Mouse (Mus musculus) heart, adult 8-10 months (tissue): ENCODE measurements around the gene Bola1. TPM values are rescaled to one million over a fixed set of nuclear protein-coding genes. Genes with fewer than 3 reads are reported as not detected.
A peak's percentile ranks its signal among the peaks of the same experiment; 100 is the strongest.
"Not testable (repeated sequence)": the region's sequence is repeated elsewhere in the genome, so short reads cannot be mapped to it uniquely, and the experiment has no call there.

Source experiments
- DNase-seq: peaks from one replicate; pipeline ENCODE4 v3.0.0; 2022; ENCODE audit warnings: low spot score
- total RNA-seq, 4 experiments: library from RNA; stranded (reverse); gene quantifications; 2 replicates each; pipeline ENCODE4 v1.2.4; 2022

Gene Bola1
- total RNA-seq, result 10 to 100 TPM; 24.1 to 35.6 (median 29.8) TPM

DNA sequence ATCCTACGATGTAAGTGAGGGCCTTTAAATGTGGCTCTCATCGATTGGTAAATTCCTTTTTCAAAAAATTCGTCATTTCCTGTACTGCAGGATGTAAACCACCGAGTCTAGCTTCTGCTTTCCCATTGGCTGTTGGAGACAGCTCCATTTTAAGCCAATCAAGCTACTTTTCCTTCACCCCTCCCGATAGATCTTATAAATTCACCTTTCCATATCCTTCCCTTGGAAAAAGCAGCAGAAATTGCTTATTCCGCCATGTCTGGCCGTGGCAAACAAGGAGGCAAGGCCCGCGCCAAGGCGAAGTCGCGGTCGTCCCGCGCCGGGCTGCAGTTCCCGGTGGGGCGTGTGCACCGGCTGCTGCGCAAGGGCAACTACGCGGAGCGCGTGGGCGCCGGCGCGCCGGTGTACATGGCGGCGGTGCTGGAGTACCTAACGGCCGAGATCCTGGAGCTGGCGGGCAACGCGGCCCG lies at the start of gene Bola1, which contains the start of gene Hist2h2ab:
Bola1 (minus strand) TSS at position 49 of the 470 bp plus-strand sequence.
Hist2h2ab (plus strand) TSS at position 205 of the 470 bp plus-strand sequence.
- DNase-seq, result peak; percentile 92

DNA sequence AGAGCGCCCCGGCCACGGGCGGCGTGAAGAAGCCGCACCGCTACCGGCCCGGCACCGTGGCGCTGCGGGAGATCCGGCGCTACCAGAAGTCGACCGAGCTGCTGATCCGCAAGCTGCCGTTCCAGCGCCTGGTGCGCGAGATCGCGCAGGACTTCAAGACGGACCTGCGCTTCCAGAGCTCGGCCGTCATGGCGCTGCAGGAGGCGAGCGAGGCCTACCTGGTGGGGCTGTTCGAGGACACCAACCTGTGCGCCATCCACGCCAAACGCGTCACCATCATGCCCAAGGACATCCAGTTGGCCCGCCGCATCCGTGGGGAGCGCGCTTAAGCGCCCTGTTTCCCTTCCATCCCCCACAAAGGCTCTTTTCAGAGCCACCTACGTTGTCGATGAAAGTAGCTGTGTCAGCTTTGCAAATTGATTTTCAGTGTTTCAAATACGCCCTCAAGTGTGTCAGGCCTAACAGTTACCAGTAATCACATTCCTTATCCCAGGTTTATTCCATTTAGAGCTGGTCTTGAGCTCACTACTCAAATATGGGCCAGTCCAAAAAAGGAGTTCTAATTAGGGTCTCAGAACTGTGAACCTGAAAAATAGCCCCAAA lies 49.4 kb upstream of the Bola1 start:
- not testable (repeated sequence) for DNase-seq

DNA sequence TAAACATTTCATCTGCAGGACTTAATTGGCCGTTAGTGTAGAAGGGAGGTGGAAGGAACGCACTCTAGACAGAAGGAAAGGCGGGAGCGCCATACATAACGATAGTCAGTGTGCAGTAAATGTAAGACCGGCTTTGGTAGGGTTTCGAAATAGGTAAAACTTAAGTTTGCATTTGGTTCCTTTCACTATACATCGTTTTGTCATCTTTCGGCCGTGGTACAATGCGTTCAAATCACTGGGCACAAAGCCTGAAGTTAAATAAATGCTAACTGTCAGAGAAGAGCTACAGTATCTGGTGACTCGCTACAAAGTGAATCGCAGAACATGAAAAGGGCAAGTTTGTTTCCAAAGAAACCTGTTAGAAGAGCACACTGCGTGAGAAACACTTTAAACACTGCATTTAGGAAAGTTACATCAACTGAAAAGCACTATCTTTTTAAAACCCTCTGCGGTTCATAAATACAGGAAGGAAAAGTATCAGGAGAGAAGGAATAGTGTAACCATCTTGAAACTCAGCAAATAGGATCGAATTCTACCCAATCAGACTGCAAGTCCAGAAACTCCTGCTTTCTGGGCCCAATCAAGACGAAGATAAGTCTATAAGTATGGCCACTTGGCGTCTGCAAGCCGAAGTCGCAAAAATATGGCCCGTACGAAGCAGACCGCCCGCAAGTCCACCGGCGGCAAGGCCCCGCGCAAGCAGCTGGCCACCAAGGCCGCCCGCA lies 48.7 kb upstream of the Bola1 start, which contains the start of gene Hist2h3b:
Hist2h3b (plus strand) TSS at position 604 of the 725 bp plus-strand sequence.
- peak; percentile 86 for DNase-seq

DNA sequence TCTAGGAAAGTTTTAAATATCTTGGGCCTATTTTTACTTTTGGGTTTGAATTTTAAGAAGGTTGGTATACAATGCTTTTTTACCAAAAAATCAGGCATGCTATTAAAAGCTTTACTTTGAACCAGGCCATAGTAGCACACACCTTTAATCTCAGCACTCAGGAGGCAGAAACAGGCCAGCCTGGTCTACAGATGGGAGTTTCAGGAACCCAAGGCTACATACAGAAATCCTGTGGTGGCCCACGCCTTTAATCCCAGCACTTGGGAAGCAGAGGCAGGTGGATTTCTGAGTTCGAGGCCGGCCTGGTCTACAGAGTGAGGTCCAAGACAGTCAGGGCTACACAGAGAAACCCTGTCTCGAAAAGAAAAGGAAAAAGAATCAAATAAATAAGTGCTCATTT lies 48.0 kb upstream of the Bola1 start:
- no peak for DNase-seq

DNA sequence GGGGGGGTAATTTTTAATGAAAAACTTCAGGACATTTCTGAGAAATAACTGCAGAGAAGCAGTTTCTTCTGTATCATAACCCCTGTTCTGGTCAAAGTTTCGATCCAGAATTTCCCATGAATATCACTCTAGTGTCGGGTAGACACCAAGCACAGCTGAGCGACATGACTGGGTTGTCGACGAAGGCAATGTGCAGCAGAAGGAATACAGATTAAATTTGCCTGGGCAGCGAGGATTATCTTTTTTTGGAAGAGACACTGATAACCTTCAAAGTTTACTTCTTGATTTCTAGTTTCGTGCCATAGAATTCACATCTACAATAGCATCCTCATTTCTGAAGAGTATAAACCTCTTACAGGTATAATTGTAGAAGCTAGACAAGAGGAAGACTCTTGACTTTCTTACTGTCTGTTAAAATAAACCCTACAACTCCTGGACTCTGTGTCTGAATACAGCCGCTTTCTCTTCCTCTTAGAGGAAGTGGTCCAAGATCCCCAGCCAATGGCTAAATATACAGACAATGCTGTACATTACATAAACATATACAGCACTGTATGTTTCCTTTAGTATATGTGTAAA lies 46.7 kb upstream of the Bola1 start:
- DNase-seq, result no peak

DNA sequence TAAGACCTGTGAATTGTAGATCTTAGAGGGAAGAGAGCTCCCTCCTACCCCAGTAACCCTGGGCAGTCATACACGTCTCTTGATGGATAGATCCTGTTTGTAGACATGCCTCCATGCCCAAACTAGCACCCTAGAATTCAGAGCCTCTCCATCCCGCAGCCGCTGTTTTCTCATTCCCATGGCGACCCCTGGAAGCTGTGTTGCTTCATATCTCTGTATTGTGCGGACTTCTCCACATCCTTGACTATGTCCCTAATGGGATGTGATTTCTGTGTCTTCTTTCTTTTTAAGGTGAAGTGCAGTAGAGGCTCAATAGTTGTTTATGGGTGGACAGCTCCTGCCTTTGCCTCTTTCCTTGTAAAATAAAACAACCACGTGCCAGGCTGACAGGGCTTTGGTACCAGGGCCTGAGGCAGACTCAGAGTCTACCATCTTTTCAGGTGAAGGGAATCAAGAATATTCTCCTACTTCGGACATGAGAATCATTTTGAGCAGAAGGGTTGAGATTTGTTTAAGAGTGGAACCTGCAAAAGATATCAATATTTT lies 45.0 kb upstream of the Bola1 start:
- no peak for DNase-seq

DNA sequence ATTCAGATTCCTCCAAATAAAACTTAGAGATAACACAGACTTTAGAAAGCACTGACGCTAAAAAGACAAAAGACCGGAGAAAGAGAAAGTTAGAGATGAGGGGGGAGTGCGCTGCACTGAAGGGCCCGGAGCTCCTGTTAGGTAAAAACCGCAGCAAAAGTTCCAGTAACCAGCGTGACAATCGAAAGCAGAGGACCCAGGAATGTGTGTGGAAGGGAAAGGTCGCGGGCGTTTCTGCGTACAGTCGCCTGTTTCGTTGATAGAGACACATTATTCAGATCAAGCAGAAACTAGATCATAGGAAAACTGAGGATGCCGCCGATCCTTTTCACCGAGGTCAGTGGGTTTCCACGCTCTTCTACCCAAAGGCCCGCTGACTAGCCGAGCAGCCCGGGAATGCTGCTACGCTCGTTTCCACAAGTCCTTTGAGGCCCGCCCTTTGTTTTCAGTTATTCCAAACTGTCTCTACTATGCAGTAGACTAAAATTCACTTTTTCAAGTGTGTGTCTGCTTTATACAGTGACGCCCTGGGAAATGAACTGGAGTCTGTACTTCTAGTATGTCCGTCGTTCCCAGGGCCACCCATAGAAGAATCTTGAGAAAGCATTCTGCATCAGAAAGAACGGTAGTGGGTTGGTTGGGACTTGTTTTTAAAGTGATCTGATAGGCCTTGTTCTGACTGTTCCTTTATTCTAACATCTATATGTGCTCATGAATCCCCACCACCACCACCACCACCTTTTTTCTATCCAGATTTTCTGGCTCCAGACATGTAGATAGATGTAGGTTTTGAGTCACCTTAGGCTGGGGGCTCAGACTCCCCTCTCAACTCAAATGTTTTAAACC lies 44.3 kb upstream of the Bola1 start:
- DNase-seq, result no peak

DNA sequence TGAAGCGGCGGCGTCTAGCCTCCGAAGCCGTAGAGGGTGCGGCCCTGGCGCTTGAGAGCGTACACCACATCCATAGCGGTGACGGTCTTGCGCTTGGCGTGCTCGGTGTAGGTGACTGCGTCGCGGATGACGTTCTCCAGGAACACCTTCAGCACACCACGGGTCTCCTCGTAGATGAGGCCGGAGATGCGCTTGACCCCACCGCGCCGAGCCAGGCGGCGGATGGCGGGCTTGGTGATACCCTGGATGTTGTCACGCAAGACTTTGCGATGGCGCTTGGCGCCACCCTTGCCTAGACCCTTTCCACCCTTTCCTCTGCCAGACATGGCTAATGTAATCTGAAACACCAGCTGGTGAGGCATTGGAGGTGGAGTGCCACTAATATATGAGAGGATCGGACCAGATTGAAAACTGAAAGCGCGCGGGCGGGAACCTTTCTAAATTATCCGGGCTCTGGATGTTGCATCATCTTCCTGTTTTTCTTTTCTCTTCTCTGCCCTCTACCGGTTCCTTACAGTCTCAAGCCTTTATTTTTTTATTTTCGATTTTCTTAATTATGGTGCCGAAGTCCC lies 43.6 kb upstream of the Bola1 start, which contains the start of gene Hist2h4:
Hist2h4 (minus strand) TSS at position 333 of the 572 bp plus-strand sequence.
- peak; percentile 99 for DNase-seq

DNA sequence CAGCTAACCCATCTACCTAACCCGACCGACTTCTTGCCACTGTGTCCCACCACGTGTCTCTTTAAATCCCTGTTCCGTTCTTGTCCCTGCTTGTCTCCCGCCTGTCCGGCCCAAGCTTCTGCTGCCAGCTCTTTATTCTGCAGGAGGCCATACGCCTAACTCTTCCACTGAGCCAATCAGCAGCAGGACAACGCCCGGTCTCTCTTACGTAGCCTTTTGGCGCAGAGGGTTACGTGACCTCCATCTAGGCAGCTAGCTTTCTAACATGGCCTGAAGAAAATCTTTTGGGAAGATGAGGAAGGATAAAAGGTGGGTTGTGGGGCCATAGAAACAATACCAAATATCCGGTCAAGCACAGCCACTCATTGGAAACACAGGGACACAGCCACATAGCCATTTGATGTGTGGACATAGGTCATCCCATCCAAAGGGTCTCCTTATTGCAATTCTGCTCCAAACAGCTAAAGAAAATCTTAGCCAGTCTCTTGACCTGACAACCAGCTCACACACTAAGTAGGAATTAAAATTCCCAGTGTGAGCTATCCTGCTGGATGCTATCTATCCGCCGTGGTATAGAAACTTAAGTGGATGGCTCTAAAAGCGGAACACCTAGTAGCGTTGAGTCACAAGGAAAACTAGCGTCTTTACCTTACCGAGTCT lies 42.8 kb upstream of the Bola1 start:
- peak; percentile 93 for DNase-seq

DNA sequence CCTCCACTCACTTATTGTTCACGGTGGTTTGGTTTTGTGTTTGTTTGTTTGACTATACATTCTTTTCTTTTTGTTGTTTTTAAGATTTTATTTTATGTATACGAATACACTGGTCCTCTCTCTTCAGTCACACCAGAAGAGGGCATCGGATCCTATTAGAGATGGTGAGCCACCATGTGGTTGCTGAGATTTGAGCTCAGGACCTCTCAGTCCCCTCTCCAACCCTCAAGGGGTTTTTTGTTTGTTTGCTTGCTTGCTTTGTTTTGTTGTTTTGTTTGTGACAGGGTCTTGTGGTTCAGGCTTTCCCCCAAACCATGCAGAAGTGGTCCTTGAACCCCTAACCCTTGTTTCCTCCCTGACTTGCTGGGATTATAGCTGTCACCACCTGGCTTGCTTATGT lies 42.1 kb upstream of the Bola1 start:
- DNase-seq, result no peak

DNA sequence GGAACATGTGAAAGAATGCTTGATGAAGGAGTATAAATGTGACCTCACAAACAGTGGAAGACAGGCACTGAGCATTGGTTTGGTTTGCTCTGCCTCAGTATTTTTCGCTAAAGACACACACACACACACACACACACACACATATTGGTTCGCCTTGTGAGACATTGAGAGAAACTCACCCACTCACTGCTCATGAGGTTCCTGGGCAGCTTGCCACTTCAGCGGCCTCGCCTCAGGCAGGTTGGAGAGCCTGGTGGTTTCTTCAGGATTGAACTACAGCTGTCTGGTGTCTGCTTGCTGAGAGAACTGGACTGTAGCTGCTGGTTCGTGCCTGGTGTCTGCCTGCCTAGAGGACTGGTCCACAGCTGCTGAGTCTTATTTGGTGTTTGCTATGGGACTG lies 40.7 kb upstream of the Bola1 start:
- DNase-seq, result no peak

DNA sequence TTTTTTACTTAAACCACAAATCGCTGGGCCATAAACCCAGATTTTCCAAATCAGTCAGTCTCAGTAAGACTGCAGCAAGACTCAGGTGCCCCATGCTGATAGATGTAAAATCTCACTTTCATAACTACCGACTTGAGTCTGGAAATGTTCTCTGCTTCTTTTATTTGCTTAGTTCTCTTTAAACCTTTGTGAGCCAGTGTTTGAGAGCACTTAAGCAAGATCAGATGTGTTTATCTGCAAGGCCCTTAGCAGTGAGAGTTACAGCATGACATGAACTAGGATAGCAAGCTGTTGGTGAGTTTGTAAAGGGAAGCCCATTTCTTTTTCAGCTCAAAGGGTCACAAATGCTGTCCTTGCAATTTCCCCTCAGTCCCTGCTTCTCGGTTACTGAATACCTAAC lies 37.7 kb upstream of the Bola1 start:
- DNase-seq, result no peak

DNA sequence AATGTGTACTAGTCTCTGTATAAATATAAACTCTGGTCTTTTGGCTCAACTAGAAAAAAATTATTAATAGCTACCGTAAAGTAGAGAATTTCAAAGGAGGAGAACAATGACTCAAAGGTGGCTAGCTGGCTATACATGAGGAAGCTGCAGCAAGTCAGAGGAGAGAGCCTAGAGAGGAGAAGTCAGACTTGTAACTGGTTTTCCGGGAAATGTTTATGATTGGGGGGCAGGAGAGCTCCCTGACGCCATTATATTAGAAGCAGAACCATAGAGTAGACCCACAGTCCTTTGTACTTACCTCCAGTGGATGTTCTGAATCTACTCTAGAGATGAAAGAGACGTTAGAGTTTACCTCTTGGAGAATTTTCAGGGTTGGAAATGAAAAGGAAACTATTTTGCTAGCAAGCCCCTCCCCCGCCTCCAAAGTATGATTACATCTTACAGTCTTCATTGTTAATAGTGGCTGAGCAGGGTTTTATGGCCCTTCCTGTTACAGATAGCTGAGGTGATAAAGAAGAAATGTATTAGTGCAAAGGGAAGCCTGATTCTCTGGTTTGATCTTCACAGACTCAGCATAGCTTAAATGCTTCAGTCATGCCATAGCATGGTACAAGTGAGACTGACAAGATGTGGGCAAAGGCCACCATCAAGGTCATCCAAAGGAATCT lies 36.6 kb upstream of the Bola1 start:
- DNase-seq, result no peak

DNA sequence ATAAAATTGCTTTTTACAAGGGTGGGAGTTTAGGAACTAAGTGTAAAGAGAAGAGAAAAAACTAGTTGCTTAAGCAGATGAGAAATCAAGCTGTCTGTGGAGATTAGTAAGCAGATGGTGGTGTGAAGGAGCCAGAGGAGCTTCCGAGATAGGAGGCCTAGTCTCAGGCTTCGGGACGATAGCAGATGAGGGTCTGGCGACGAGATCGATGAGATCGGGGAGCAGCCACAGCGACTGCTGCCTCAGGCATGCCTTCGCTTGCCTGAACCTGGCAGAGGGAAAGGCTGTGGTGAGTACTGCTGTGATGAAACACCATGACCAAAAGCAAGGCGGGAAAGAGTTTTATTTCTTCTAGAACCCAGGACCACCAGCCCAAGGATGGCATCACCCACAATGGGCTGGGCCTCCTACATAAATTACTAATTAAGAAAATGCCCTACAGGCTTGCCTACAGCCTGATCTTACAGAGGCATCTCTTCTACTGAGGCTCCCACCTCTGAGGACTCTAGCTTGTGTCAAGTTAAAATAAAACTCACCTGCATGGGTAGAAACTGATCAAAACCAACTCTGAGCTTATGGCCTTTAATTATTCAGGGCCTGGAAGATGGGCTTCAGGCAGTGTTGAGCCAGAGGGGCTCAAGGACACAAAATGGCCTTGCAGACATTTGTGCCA lies 35.3 kb upstream of the Bola1 start:
- no peak for DNase-seq

DNA sequence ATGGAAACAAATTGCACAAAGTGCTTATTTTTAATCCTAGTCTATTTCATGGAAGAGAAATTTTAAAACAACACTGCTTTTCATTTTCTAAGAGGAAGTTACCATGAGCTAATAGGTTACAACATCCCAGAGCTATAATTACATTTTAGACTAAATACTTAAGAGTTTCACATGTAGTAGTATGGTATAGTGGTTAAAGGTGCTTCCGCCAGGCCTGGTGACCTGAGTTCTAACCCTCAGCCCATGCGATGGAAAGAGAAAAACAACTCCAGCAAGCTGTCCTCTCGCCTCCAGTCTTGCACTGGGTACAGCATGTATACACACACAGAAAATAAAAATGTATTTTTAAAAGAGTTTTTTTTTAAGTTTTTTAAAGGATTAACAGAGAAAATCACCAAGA lies 32.3 kb upstream of the Bola1 start:
- no peak for DNase-seq

DNA sequence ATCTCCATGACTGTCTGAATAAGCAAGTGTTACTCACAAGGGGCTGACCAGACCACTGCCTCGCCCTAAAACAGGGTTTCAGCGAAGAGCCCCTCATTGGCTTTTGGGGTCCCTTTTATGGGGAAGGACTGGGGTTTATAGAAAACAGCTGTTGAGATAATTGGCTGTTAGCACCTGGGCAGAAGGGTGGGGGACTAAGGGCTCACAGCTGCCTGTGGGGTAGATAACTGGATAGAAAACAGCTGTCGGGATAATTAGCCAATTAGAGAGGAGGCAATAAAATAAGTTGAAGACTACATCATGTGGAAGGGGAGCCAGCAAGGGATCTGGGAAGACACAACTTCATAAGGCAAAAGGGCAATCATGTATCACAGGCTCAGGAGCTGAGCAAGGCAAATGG lies 31.4 kb upstream of the Bola1 start:
- DNase-seq, result no peak

DNA sequence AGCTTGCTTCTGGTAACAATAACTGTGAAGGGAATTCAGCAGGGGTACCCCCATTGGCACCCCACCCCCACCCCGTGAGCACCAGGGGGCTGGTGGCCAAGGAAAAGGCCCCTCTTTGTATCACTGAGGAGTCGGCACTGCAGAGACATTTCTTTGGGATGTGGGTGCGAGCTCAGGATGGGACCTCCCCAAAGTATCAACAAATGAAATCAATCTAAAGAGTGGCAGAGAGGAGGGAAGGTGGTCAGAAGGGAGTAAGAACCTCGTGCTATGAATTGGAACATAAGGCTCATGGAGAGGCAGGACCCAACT lies 29.5 kb upstream of the Bola1 start:
- no peak for DNase-seq

DNA sequence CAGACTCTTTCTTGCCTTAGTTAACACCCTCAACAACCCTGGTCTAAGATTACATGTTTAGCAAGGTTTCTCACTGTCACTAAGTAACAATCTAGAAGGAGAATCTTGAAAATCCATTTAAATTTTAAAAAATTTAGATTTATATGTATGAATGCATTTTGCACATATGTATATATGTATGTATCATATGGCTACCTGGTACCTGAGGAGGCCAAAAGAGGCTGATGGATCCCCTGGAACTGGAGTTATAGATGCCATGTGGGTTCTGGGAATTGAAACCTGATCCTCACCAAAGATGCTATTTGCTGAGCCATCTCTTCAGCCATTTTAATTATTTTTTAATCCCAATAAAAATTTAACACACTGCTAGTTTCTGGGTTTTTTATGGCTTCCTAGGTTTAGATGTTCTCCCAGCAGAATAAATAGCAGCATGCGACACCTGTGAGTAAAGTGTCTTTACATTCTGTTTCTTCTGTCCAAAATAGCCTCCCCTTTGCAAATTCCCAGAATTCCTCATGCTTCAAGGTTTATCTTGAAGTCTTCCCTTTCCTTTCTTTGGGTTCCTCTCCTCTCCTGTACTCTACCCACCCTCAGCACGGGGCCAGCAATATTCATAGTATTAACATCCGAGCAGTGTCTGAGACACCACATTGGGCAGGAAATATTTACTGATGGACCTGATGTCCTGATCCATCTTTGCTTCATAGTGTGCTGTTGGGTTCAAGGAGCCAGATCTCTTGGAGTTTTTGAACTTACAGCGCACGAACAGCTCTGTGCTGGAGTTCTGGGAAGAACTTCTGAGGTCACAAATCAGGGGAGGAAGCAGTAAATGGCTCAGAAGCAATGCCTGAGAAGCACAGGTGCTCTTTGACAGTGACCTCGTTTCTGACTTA lies 28.9 kb upstream of the Bola1 start:
- no peak for DNase-seq
